Mouse (Mus musculus): ENCODE results near the gene Wwp2. TPM values are rescaled to one million over a fixed set of nuclear protein-coding genes. Genes with fewer than 3 reads are reported as not detected.

Wwp2 gene
- polyA plus RNA-seq, 1 experiment: 27.3 TPM

DNA sequence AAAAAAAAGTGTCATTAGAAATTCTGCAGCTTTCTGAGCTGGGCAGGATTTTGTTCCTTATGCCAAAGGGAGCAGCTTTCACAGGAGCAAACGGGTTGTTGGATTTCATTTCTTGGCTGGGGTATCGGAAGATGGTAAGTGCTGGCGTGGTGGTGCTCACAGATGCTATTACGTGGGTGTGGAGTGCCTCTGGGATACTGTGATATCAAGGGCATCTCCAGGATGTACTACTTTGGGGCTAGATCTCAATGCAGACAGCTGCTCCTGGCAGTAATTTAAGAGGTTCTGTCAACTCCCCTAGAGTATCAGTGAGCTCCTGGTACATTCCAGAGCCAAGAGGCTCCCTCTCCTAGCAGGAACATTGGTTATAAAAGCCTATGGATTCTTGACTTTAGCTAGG, 110.0 kb downstream of the Wwp2 start:
- peak; percentile 67 to 76 for DNase-seq (ENCODE audit: extremely low spot score in 1 of 2, low spot score in 1 of 2)

GRCm38 (mm10) chr8:107546817-107547216, 110.7 kb downstream of the Wwp2 start:
- DNase-seq (ENCODE audit: extremely low spot score in 1 of 2, low spot score in 1 of 2): no peak

- DNase-seq (ENCODE audit: extremely low spot score in 1 of 2, low spot score in 1 of 2): no peak
These were observed 116.1 kb downstream of the Wwp2 start for GRCm38 (mm10) chr8:107552234-107552633.

DNA sequence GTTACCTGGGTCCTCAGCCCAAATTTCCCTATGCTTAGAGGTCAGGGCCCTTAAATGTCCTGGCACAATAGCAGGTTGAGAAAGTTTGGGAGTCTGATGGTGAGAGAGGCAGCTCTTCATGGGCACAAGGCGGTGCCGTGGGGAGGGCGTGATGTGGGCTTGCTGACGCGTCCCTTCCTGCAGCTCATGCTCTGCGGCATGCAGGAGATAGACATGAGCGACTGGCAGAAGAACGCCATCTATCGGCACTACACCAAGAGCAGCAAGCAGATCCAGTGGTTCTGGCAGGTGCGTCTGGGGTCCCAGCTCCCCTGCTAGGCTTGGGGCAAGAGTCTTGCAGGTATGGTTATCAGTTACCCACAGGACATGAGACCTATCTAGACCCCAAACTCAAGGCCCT, 119.1 kb downstream of the Wwp2 start:
- no peak for DNase-seq (ENCODE audit: extremely low spot score in 1 of 2, low spot score in 1 of 2)

DNA sequence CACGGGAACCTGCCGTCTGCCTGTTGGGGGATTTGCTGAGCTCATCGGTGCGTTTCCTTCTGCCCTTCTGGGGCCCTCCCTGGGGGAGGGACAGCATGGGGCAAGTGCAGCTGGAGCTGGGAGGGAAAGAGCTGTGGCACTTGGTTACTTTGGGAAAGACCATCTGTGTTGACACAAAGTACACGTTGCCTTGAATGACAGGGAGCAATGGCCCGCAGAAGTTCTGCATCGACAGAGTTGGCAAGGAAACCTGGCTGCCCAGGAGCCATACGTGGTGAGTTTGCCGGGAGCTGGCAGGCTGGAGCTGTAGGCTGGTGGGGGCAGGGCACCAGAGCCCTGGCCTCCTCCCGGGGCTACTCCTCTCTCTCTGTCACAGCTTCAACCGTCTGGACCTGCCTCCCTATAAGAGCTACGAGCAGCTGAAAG, 120.4 kb downstream of the Wwp2 start:
- DNase-seq (ENCODE audit: extremely low spot score in 1 of 2, low spot score in 1 of 2): no peak

- DNase-seq (ENCODE audit: extremely low spot score in 1 of 2, low spot score in 1 of 2): no peak
These were observed 124.8 kb downstream of the Wwp2 start for GRCm38 (mm10) chr8:107560820-107561536.

DNA sequence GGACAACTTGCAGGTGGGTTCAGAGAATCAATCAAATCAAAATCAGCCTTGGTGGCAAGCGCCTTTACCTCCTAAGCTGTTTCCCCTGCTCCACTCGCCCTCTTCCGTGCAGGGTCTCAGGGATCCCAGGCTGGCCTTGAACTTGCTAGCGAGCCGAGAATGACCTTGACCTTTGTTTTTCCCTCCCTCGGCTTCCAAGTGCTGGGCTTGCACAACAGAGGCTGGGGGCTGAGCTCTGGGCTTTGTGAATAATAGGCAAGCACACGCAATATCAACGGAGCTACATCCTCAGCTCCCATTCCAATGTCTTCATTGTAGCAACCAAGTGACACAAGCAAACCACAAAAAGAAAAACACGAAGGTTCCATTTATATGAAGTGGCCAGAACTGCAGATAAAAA, 126.0 kb downstream of the Wwp2 start:
- DNase-seq (ENCODE audit: extremely low spot score in 1 of 2, low spot score in 1 of 2): no peak

DNA sequence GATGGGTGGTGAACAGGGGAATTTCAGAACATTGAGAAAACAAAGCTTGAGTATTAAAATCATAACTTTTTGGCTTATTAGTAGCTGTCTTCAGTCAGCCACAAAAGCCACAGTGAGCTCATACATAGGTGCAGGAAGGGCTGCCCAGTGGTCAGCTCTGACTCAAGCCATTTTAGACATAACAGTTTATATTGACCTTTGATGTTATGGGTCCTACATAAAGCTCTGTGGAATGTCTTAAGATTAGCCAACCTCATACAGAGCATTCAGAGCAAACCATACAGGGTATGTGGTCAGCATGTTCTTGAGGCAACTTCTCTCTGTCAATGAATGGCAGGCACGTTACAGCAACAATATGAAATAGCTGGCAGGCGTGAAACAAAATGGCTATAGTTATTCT, 134.9 kb downstream of the Wwp2 start:
- DNase-seq (ENCODE audit: extremely low spot score in 1 of 2, low spot score in 1 of 2): no peak

GRCm38 (mm10) chr8:107571486-107572135, 135.4 kb downstream of the Wwp2 start:
- DNase-seq (ENCODE audit: extremely low spot score in 1 of 2, low spot score in 1 of 2): no peak

DNA sequence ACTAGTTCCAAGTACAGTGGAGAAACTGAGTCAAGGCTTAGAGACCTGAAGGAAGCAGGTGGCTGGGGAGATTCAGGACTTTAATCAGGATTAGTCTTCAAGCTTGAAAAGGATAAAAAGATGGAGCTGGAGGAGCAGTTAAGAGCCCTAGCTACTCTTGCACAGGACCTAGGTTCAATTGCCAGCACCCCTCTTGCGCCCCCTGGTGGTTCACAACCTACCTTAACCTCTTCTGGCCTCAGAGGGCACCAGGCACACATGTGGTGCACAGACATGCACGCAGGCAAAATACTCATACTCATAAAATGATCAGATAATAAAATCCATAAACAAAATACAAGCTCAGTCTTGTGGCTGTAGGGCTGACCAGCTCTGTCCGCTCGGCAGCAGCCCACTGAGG, 136.3 kb downstream of the Wwp2 start:
- peak in 1 of 2 experiments; percentile 69 for DNase-seq (ENCODE audit: extremely low spot score in 1 of 2, low spot score in 1 of 2)

DNA sequence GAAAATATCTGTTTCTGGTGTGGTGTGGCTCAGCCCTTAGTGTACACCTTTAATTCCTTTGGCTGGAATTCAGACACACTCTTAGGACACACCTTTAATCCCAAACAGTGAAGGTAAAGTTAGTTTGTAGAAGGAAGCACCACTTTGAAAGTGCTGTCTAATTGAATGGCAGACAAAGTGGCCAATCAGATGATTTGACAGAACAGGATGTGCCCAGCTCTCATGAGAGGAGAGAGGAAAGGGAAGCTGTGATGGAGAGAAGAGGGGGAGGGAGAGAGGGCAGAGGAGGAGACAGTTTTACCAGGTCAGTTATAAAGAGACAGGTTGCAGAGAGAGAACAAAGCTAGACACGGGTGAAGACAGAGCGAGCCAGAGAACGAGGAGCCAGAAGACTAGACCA, 138.6 kb downstream of the Wwp2 start:
- no peak for DNase-seq (ENCODE audit: extremely low spot score in 1 of 2, low spot score in 1 of 2)

GRCm38 (mm10) chr8:107576702-107577101, 140.5 kb downstream of the Wwp2 start:
- DNase-seq (ENCODE audit: extremely low spot score in 1 of 2, low spot score in 1 of 2): peak; percentile 77 to 97

DNA sequence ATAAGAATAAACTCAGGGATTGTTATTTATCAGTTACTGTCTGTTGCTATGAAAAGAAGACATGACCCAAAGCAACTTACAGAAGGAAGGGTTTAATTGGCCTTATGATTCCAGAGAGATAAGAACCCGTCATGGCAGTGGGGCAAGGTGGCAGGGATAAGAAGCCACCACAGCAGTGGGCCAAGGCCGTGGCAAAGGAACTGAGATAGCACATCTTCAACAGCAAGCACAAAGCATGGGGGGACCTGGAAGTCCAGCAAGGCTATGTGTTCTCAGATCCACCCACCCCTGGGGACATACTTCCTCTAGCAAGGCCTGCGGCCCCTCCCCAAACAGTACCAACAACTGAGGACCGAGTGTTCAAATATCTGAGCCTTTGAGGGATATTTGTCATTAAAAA, 141.5 kb downstream of the Wwp2 start:
- DNase-seq (ENCODE audit: extremely low spot score in 1 of 2, low spot score in 1 of 2): no peak

DNA sequence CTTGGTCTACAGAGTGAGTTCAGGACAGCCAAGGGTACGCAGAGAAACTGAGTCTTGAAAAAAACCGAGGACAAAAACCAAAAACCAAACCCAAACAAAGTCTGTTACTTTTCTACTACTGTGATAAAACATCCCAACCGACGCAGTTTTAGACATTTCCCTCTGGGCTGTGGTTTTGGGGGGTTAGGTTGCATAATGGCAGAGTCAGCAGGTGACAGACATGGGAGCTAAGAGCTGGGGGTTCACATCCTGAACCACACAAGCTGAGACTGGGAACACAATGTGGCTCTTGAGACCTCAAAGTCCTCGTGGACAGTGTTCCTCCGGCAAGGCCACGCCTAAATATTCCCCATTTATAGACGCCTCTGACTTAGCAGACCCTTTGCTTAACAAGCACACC, 142.0 kb downstream of the Wwp2 start:
- no peak for DNase-seq (ENCODE audit: extremely low spot score in 1 of 2, low spot score in 1 of 2)

DNA sequence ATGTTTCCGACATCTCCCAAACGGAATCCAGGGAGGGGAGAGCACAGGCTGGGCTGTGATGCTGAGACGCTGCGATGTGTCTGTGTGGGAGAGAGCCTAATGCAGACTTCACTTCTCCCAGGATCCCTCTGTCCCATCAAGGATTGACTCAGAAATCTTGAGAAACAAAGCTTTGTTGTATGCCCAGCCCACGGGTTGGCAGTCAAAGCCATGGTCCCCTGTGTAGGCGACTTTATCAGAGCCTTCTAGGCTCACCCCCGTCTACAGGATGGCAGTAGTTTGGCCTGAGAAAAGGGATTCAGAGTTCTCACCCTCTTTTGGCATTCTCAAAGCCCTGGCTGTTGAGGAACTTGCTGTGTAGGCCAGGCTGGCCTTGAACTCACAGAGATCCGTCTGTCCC, 142.4 kb downstream of the Wwp2 start:
- DNase-seq (ENCODE audit: extremely low spot score in 1 of 2, low spot score in 1 of 2): peak in 1 of 2 experiments; percentile 40

DNA sequence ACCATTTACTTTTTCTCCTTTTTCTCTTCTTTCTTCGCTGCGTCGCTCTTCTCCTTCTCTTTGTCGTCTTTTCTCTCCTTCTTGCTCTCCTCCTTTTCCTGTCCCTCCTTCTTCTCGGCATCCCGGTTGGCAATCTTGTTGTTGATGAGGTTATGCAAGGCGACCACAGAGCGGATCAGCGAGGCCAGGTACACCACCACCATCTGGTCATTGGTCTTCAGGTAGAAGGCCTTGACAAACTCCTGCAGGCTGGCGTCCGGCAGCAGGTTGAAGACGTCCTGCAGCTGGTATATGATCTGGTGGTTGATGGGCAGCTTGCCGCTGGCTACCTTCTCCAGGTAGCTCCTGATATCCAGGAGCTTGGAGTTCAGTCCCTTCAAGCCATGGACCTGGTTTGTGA, 144.7 kb downstream of the Wwp2 start:
- DNase-seq (ENCODE audit: extremely low spot score in 1 of 2, low spot score in 1 of 2): no peak

DNA sequence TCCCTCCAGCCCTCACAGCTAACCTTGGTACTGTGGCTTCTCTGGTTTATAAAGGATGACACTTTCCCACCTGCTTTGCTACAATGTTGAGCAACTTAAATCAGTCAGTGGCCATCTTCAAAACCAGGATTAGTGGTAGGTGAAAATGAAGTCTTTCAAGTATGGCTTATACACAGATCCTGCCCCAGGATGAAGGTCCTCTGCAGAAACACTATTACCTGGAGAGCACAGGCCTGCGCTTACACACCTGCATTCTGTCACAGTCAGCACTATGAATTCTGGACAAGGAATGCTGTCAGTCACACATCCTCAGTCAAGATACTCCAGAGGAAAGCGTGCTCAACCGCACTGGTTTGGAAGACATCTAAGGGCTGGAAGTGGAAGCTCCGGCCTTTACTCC, 145.4 kb downstream of the Wwp2 start:
- no peak for DNase-seq (ENCODE audit: extremely low spot score in 1 of 2, low spot score in 1 of 2)

DNA sequence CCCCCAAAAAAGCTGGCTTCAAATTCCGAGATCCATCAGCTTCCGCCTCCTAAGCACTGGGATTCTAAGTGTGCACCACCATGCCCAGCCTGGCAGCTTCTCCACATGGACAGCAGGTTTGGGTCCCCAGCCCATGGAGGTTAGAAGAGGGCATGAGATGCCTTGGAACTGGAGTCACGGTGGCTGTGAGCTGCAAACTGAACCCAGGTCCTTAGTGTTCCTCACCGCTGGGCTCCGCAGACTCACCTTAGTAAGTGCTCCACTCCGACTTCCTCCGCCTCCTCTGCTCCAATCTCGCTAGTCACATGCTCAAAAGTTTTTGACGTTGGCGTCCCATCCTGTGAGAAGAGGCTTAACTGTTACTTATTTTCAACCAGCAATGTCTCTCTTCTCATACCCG, 146.0 kb downstream of the Wwp2 start:
- DNase-seq (ENCODE audit: extremely low spot score in 1 of 2, low spot score in 1 of 2): no peak

DNA sequence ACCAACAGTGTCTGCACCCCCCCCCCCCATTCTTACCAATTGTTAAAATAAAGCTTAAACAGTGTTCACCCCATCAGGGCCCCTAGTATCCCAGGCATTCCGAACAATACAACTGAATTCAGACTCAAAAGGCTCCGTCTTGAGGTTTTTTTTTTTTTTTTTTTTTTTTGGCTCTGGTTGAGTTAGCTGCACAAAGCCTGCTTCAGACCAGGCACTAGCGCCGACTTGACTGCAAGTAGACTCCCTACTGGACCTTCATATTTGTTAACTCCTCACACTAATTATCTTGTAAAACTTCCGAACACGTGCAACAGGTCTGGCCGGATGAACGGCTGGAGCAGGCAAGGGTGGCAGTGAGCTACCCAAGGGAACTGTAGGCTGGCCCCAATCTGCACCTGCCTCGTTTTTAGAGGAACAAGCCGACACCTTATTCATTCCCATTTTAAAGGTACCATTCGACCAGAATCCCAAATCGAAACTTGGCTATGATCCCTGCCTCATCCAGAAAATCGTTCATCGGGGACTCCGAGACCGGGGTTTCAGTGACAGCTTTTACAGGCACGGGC, 151.3 kb downstream of the Wwp2 start:
- DNase-seq (ENCODE audit: extremely low spot score in 1 of 2, low spot score in 1 of 2): peak in 1 of 2 experiments; percentile 22

GRCm38 (mm10) chr8:107587995-107588780, 152.0 kb downstream of the Wwp2 start, which contains the start of gene Psmd7:
TSS of gene Psmd7 (minus strand) at chr8:107588464.
- DNase-seq (ENCODE audit: extremely low spot score in 1 of 2, low spot score in 1 of 2): peak; percentile 80 to 96

Data from frontal cortex, adult 2 months (tissue).